Mouse (Mus musculus) megakaryocyte-erythroid progenitor cell, adult 5-6 weeks (primary cell): Measurements from ENCODE around the gene Rrad. TPM values are rescaled to one million over a fixed set of nuclear protein-coding genes. Genes with fewer than 3 reads are reported as not detected.
"Not testable (repeated sequence)": the region's sequence is repeated elsewhere in the genome, so short reads cannot be mapped to it uniquely, and the experiment has no call there.

ENCODE experiments used
- ATAC-seq: replicated peaks from 2 replicates; pipeline ENCODE4 v1.8.0; 2016; ENCODE audit warnings: mild to moderate bottlenecking, inconsistent platforms; ENCODE audit not compliant: severe bottlenecking, poor library complexity, low FRiP score, low TSS enrichment
- total RNA-seq, 2 experiments: library from RNA; stranded (forward) in 1 of 2; stranded (reverse) in 1 of 2; fragments of 200-1000, 215-1000 nt in 1 of 2; fragments of >200 nt in 1 of 2; fragmentation: Nextera tagmentation in 1 of 2; gene quantifications; 2 replicates each; pipeline ENCODE4 v1.2.3; 2014 to 2017

Gene Rrad
- total RNA-seq (2014; fragmentation: Nextera tagmentation) (1.1 TPM in 1 of 2 replicates, not detected in the other), total RNA-seq (2017) (0.19 and 0.94 TPM in 2 replicates)

DNA sequence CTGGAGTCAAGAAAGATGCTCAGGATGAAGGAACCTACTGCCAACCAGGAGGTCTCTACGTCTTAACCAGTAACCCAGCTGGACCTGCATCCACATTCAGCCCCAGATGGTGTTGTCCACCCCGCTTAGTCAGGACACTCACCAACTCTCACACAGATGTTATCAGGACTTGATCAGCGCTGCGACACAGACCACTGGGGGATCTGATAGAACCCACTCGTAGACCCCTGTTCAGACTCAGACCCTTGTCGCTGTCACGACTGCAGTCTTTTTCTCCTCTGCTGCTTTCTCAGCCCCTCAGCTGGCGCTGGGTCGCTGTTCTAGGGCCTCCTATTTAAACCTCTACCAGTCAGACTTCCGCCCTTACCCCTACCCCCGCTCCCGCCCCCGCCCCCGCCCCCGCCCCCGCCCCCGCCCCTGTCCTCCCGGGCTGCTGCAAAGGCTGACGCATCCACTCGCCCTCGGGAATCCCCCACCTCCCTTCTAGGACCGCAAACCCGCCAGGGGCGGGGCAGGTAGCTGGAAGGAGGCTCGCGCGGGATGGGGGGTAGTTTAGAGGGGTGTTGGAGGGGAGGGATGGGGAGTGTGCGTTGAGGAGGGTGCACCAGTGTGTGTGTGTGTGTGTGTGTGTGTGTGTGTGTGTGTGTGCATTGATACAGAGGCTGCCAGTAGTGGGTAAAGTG, at the start of gene Rrad:
TSS of gene Rrad (minus strand) at position 347 of the 683 bp plus-strand sequence.
- ATAC-seq: peak; percentile 20

DNA sequence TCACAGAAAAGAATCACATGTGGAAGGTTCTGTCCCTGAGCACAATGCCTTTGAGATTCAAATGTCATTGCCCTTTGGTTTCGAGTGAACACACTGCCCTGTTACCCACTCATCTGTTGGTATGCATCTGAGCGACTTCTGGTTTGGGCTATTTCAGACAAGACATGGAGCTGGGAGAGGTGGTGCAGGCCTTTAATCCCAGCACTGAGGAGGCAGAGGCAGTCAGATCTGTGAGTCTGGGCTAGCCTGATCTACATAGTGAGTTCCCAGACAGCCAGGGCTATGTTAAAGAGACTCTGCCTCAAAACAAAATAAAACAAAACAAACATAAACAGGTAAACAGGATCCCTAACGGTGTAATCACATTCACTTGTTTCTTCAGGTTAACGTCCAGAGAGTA, 24.5 kb upstream of the Rrad start:
- no peak for ATAC-seq

GRCm38 (mm10) chr8:104654984-104655383, 23.9 kb upstream of the Rrad start:
- peak; percentile 100 for ATAC-seq

DNA sequence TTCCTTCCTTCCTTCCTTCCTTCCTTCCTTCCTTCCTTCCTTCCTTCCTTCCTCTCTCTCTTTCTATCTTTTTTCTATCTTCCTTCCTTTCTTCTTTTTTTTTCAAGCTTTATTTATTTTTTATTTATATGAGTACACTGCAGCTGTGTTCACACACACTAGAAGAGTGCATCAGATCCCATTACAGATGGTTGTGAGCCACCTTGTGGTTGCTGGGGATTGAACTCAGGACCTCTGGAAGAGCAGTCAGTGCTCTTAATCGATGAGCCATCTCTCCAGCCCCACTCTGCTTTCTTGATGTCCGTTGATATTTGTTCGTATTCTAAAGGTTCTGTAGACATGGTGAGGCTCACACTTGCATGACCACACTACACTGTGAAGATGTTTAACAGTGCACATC, 13.1 kb upstream of the Rrad start:
- not testable (repeated sequence) for ATAC-seq

DNA sequence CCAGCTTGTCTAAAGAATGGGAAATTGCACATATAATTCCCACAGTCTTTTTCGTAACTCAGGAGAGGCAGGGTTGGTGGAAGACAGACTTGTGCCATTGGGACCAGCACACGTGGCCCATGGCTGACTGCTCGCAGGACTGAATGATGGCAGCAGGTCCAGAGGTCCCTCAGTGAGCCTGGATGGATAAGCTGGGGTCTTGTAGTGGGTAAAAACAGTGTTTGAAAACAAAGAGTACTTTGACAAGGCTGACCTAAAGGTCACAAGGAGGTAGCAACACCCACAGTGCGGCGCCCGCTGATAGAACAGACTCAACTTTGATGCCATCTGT, 11.2 kb upstream of the Rrad start:
- no peak for ATAC-seq

- peak; percentile 91 for ATAC-seq
Measured at GRCm38 (mm10) chr8:104641426-104642323, 10.5 kb upstream of the Rrad start, which contains the start of gene Ciao2b. Gene Ciao2b (minus strand): TSS chr8:104641965.

DNA sequence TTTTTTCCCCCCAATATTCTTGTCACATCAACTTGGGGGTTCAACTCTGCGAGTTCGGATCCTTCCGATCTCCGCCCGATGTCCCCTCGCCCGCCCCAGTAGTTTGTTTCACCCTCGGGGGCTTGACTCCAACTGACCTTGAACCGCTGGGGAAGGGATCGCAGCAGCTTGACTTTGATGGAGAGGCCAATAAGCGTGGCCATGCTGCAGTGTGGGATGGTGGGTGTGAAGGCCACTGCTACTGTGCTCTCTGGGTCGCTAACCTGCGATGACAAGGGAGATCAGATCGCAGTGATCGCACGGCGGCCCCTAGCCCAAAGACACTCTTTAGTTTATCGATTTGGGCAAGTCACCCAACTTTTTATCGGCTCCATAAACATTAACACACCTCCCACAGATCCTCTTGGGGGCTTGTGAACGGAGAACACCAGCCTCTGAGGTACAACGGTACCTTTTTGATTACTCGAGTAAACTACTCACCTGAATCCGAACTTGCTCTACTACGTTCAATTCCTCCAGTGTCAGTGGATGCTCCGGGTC, 9.8 kb upstream of the Rrad start:
- 0 out of 2 replicates have a peak, but pooled peaks have one; percentile 11 for ATAC-seq

DNA sequence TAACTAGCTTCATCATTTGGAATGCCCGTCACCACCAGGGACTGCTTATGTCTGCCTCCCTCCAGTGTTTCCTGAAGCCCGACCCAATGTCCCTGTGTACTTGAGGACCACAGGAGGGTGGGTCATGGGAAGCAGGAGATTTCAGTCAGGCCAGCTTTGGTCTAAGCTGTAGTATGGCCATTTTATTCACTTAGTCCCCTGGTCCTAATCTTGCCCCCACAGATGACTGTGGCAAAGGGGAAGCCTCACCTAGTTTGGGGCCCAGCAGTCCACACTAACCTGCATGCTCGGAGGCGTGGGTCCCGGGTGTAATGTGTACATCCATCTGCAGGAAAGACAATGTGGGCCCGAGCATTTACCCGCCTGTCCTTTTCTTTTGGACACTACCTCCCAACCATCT, 9.1 kb upstream of the Rrad start:
- no peak for ATAC-seq

- ATAC-seq: no peak
Measured at GRCm38 (mm10) chr8:104638010-104638409, 6.9 kb upstream of the Rrad start.

GRCm38 (mm10) chr8:104635004-104635710, 4.0 kb upstream of the Rrad start:
- ATAC-seq: no peak

GRCm38 (mm10) chr8:104633156-104633744, 2.1 kb upstream of the Rrad start:
- no peak for ATAC-seq

- ATAC-seq: no peak
Measured at GRCm38 (mm10) chr8:104632486-104632885, 1.4 kb upstream of the Rrad start.

GRCm38 (mm10) chr8:104631975-104632374, 848 bp upstream of the Rrad start:
- no peak for ATAC-seq

DNA sequence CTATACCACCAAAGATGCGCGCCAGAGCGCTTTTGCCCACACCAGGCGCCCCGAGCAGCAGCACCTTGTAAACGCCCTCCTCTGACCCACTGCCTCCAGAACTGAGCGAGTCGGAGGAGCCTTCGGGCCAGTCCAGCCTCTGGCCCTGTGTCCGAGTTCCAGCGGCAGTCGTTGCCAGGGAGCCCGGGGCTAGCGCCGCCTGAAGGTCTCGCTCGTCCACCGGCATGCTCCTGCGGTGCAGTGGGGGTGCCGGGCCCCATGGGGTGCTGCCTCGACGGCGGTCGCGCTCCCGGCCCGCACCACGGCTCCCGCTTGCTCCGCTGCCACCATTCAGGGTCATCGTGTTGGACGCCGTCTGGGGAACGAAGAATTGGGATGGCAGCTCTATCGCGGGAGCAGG, 553 bp downstream of the Rrad start:
- ATAC-seq: peak; percentile 45

DNA sequence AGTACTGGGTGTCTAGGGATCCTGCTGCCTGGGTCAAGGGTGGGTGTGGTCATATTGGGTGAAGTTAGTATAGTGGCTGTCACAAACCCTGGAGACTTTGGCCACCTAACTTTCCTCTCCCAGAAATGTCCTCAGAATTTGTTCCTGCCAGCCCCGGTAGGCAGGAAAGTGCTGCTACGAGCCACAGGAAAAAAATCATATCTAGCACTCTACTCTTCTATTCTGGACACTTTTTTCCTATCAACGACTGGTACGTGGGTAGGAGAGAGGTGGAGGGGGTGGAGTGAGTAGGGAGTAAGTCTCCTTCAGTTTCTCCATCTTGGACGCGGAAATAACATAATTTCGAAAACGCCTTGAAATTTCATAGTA, 1.0 kb downstream of the Rrad start:
- ATAC-seq: no peak

- ATAC-seq: peak; percentile 82
Measured at GRCm38 (mm10) chr8:104629306-104630110, 1.6 kb downstream of the Rrad start.

DNA sequence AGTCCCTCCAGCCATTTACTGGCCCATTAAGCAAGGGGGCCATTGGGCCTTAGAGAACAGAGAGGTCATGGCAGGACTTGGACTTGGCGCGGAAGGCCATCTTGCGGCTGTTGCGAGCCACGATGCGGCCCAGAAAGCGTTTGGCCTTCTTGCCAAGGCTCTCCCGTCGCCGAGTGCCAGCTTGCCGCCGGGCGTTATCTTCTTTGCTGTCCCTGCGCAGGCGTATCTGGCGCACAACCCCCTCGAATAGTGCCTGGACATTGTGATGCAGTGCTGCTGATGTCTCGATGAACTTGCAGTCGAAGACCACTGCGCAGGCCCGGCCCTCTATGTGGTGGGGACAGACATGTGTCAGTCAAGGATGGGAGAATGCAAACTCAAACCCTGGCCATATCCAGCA, 2.7 kb downstream of the Rrad start:
- ATAC-seq: no peak

DNA sequence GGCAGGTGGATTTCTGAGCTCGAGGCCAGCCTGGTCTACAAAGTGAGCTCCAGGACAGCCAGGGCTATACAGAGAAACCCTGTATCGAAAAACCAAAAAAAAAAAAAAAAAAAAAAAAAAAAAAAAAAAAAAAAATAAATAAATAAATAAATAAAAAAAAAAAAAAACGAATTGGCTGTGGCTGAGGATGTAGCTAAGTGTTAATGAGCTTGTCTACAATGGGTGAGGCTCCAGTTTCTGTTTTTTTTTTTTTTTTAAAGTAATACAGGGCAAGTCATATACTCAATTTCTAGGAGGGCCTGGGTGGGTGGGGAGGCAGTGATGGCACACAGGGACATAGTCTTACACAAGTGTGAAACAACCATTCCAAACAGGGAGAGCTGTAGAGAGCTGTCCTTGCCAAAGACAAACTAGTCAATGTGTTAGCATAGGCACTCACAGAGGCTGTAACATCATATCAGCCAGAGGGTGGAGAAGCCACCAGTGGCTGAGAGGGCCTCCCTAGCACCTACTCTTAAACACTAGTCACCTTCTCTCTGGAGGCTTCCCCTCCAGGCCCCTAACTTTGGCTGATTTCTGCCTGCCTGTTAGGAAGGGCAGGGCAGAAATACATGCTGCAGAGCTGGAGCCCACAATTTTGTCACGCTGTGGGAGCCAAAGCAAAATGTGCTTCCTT, 3.9 kb downstream of the Rrad start:
- no peak for ATAC-seq
